Mouse (Mus musculus): ENCODE measurements around the gene Mrpl34.

DNA sequence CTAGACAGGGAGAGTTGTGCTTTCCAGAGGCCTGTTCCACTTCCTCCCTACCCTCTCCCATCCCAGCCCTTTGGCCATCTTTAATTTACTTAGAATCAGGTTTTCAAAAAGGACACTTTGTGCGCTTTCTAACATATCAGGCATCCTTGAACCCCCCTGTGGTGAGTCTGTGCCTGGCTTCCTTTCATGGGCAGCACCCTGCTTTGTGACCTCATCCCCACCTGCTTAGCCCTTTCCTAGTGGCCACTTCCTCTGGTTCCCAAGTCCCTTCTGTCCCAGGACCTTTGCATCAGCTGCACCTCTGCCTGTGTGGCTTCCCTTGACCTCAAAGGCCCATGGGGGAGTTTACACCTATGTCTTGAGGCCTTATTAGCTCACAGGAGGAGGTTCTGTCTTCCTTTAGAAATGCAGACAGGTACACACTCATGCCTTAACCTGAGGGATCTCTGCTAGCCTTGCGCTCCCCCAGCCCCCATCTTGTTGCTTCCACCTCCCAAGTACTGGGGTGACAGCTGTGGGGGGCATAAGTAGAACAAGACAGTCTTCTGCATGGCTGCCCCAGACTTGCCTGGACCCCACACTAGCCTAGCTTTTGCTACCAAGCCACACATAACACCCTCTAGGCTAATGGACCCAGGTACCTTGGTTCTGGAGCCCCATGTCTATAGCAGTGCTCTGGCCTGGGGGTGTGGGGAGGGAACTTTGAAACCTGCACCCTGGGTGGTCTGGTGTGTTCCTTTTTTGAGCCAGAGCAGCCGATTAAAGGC is 5.6 kb downstream of the Mrpl34 start:
- TF ChIP-seq CTCF (IDR thresholded peaks at IDR 0.05; ENCODE audit: low read depth) (no peak), EP300 (IDR thresholded peaks at IDR 0.05; ENCODE audit: low read depth) (no peak)
